Mouse (Mus musculus): Measurements from ENCODE around the gene Pex1.

DNA sequence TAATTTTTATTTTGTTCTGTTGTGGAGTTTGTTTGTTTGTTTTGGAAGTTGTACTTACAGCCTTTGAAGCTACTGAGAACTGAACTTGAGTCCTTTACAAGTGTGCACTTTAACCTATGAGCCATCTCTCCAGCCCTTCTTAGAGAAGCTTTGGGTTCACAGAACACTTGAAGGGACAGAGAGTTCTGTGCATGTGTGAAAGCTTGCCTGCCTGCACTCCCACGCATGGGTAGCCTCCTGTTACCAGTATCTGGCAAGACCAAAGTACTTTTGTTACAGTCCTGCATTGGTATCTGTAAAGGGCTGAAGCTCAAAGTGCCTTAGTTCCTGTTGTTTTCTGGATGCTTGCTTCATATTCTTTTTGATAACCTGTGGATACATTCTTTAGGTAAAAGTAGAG lies 49.6 kb upstream of the Pex1 start:
- TF ChIP-seq POLR2A (IDR thresholded peaks at IDR 0.05; ENCODE audit: low read depth, low read length) (no peak), CTCF (IDR thresholded peaks at IDR 0.05; ENCODE audit: extremely low read depth, insufficient read length, insufficient replicate concordance, low read depth, low read length) (no peak)

All from small intestine, adult 2 months (tissue).